Comparison of ENCODE assay signal across 9 mouse cellular contexts in the genomic region with DNA sequence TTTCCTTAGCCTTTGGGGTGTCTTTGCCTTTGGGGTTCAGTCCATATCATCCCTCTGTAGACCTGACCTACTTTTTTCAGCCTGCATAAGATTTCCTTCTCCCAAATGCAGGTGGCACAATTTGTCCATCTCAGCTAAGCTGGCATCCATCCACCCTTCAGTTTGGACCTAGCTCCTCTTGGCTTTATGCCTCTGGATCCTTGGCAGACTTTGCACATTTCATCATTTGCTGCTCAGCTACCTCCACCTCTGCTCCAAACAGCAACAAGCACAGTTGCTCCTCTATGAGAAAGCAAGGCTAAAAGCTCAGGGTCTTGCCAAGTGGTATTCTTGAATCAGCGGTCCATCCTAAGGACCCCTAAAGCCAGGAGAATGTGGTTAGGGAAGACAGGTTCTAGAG.
DNase-seq lines count a peak whose midpoint lies in the region; ATAC-seq lines count a peak whose summit lies in the region.
"Had no signal": no experiment of that assay in that cellular context is flagged by ENCODE, and none has a peak within 500 bp of the region (broad histone marks: within the 10 kb centered on the region; RNA-seq: fewer than 3 reads in every experiment).

No protein-coding gene starts in this region.

- no peak for ATAC-seq in hindbrain, embryonic 14.5 days (ENCODE audit: low FRiP score)
- no peak for ATAC-seq in hindbrain, embryonic 13.5 days (ENCODE audit: low FRiP score)

- H3K4me1 ChIP-seq in hindbrain, embryonic 14.5 days (replicated peaks; ENCODE audit: control insufficient read depth, insufficient read depth, low read length): no peaks in the 10 kb centered on the region; the same call in 1 of the 2 replicates
- peaks cover 6% of the 10 kb centered on the region for H3K4me1 ChIP-seq in hindbrain, embryonic 13.5 days (replicated peaks)

- no peaks in the 10 kb centered on the region for H3K36me3 ChIP-seq in hindbrain, embryonic 14.5 days (replicated peaks; ENCODE audit: control insufficient read depth, insufficient read depth)
- no peaks in the 10 kb centered on the region for H3K36me3 ChIP-seq in hindbrain, embryonic 13.5 days

- intact Hi-C loops in heart, postnatal 14 days (cut with DNase I): no loop called here

- no peak overlapping the region for H3K4me3 ChIP-seq in hindbrain, embryonic 14.5 days (replicated peaks; ENCODE audit: low read length)
- H3K4me3 ChIP-seq in hindbrain, embryonic 13.5 days: no peak overlapping the region

- 0 out of 2 replicates have a peak, but pooled peaks cover 4% of the 10 kb centered on the region for H3K27me3 ChIP-seq in hindbrain, embryonic 14.5 days (ENCODE audit: control insufficient read depth, insufficient read depth, low read length)
- H3K27me3 ChIP-seq in hindbrain, embryonic 13.5 days: peaks cover 7% of the 10 kb centered on the region; the same call in 1 of the 2 replicates

- H3K27ac ChIP-seq in hindbrain, embryonic 14.5 days: no peak overlapping the region
- H3K27ac ChIP-seq in hindbrain, embryonic 13.5 days: no peak overlapping the region

- no peak overlapping the region for H3K9ac ChIP-seq in hindbrain, embryonic 14.5 days
- no peak overlapping the region for H3K9ac ChIP-seq in hindbrain, embryonic 13.5 days

- peak; percentile 64 for DNase-seq in hindbrain, embryonic 14.5 days (ENCODE audit: low spot score)
- DNase-seq in 3T3-L1 (ENCODE audit: low read depth, low spot score): peak; percentile 29
- peak; percentile 42 for DNase-seq in adrenal gland, postnatal 25 days
- peak; percentile 31 to 57 for DNase-seq in heart, postnatal 14 days
- no peak for DNase-seq in retina, postnatal 1 day
- DNase-seq in spleen, postnatal 4 days (ENCODE audit: low spot score in 2 of 2): no peak
- no peak for DNase-seq in thymus, postnatal 25 days
- DNase-seq: gastrocnemius, postnatal 10 days had no signal

- no peak overlapping the region for H3K4me2 ChIP-seq in hindbrain, embryonic 14.5 days (replicated peaks)
- no peak overlapping the region for H3K4me2 ChIP-seq in hindbrain, embryonic 13.5 days

- WGBS in hindbrain, embryonic 14.5 days: 68% methylated on average over 1 of the region's 1 CpGs
- 86% methylated on average over 1 of the region's 1 CpGs for WGBS in hindbrain, embryonic 13.5 days

- H3K9me3 ChIP-seq in hindbrain, embryonic 14.5 days (ENCODE audit: control insufficient read depth, low read length): no peaks in the 10 kb centered on the region
- no peaks in the 10 kb centered on the region; the same call in 1 of the 2 replicates for H3K9me3 ChIP-seq in hindbrain, embryonic 13.5 days

Comparison
In these comparisons a context has a peak if more than half of its experiments do, and no peak if none do; other contexts are left out.
1. DNase-seq: peak in hindbrain, embryonic 14.5 days (single experiment), 3T3-L1 (single experiment), adrenal gland, postnatal 25 days (single experiment) and heart, postnatal 14 days (2 of 2); none in retina, postnatal 1 day (single experiment), spleen, postnatal 4 days (0 of 2) and thymus, postnatal 25 days (single experiment).